Mouse (Mus musculus): ENCODE data around the gene Rdm1.
"Not testable (repeated sequence)": the region's sequence is repeated elsewhere in the genome, so short reads cannot be mapped to it uniquely, and the experiment has no call there.

Rdm1 gene

GRCm38 (mm10) chr11:101639761-101640160, 12.8 kb downstream of the Rdm1 start:
- ChIA-PET POLR2A (interaction anchor here (0.6 to 15.7 kb wide), 64 partner anchors 8 to 388 kb away, joined by 3 to 388 read pairs (median 5); partner anchors contain the start of genes Rdm1 (in 4 of the 4), Arl4d (in 2 of the 4), Dhx8 (in 2 of the 4) and Rpl27 (in 2 of the 4)), CTCF (interaction anchor here in 3 of 4 experiments (0.6 to 1.7 kb wide), 6 partner anchors 9 to 220 kb away, joined by 3 to 9 read pairs (median 4); partner anchors contain the start of genes Dhx8 (in 1 of the 3) and Rdm1 (in 1 of the 3))

GRCm38 (mm10) chr11:101640857-101641709, 14.1 kb downstream of the Rdm1 start:
- POLR2A ChIA-PET: interaction anchor here (0.6 to 15.7 kb wide), 78 partner anchors 8 to 517 kb away, joined by 3 to 388 read pairs (median 6); partner anchors contain the start of genes Dhx8 (in 4 of the 4), Rdm1 (in 4 of the 4), Arl4d (in 3 of the 4) and Brca1 (in 2 of the 4)
- CTCF ChIA-PET: interaction anchor here in 1 of 4 experiments (1.0 to 2.4 kb wide), 4 partner anchors 13 to 199 kb away, joined by 3 to 7 read pairs (median 5); partner anchors contain the start of genes Dhx8 and Rpl27

- CTCF ChIA-PET: interaction anchor here in 1 of 4 experiments (0.6 to 2.4 kb wide), 5 partner anchors 14 to 200 kb away, joined by 3 to 7 read pairs (median 4); partner anchors contain the start of genes Dhx8, Rnd2 and Rpl27
Observed at GRCm38 (mm10) chr11:101641710-101642642, 15.0 kb downstream of the Rdm1 start.

GRCm38 (mm10) chr11:101642931-101643330, 15.9 kb downstream of the Rdm1 start:
- CTCF ChIA-PET: interaction anchor here (0.6 to 2.4 kb wide), 6 partner anchors 15 to 409 kb away, joined by 4 to 7 read pairs (median 6); partner anchors contain the start of gene Dhx8 (in 1 of the 4)

More at GRCm38 (mm10) chr11:101641710-101642642, 15.0 kb downstream of the Rdm1 start:
- POLR2A ChIA-PET: interaction anchor here (0.6 to 15.7 kb wide), 84 partner anchors 9 to 448 kb away, joined by 3 to 388 read pairs (median 5); partner anchors contain the start of genes Dhx8 (in 4 of the 4), Rdm1 (in 4 of the 4), Arl4d (in 3 of the 4) and Brca1 (in 2 of the 4)

GRCm38 (mm10) chr11:101644591-101644990, 17.6 kb downstream of the Rdm1 start:
- CTCF ChIA-PET: interaction anchor here in 1 of 4 experiments (0.6 kb wide), 1 partner anchor 435 kb away, joined by 3 read pairs; no protein-coding TSS in a partner anchor
- POLR2A ChIA-PET: interaction anchor here (0.6 to 15.7 kb wide), 38 partner anchors 9 to 141 kb away, joined by 3 to 388 read pairs (median 4); partner anchors contain the start of genes Rdm1 (in 3 of the 4), Arl4d (in 2 of the 4), Dhx8 (in 2 of the 4) and Brca1 (in 1 of the 4)

More at GRCm38 (mm10) chr11:101642931-101643330, 15.9 kb downstream of the Rdm1 start:
- POLR2A ChIA-PET: interaction anchor here (0.6 to 15.7 kb wide), 59 partner anchors 9 to 1247 kb away, joined by 3 to 388 read pairs (median 5); partner anchors contain the start of genes Rdm1 (in 4 of the 4), Cntd1 (in 3 of the 4), Coa3 (in 3 of the 4) and Brca1 (in 2 of the 4)

- POLR2A ChIA-PET: interaction anchor here (0.6 to 15.7 kb wide), 41 partner anchors 10 to 140 kb away, joined by 3 to 388 read pairs (median 4); partner anchors contain the start of genes Rdm1 (in 3 of the 4), Arl4d (in 2 of the 4), Dhx8 (in 2 of the 4) and Brca1 (in 1 of the 4)
- CTCF ChIA-PET: interaction anchor here in 1 of 4 experiments (0.6 kb wide), 1 partner anchor 435 kb away, joined by 3 read pairs; no protein-coding TSS in a partner anchor
Observed at GRCm38 (mm10) chr11:101645043-101645410, 18.0 kb downstream of the Rdm1 start.

GRCm38 (mm10) chr11:101645411-101646282, 18.7 kb downstream of the Rdm1 start:
- CTCF ChIA-PET: not testable (repeated sequence)
- POLR2A ChIA-PET: interaction anchor here (0.6 to 15.7 kb wide), 43 partner anchors 10 to 178 kb away, joined by 3 to 388 read pairs (median 5); partner anchors contain the start of genes Rdm1 (in 3 of the 4), Arl4d (in 2 of the 4), Dhx8 (in 2 of the 4) and Brca1 (in 1 of the 4)

GRCm38 (mm10) chr11:101646283-101646794, 19.3 kb downstream of the Rdm1 start:
- POLR2A ChIA-PET: interaction anchor here (0.6 to 15.7 kb wide), 27 partner anchors 9 to 1610 kb away, joined by 3 to 388 read pairs (median 5); partner anchors contain the start of genes Dhx8 (in 2 of the 4), Rdm1 (in 2 of the 4) and Arl4d (in 1 of the 4)
- CTCF ChIA-PET: interaction anchor here in 1 of 4 experiments (0.9 kb wide), 1 partner anchor 86 kb away, joined by 3 read pairs; the partner anchor contains the start of gene Dhx8

GRCm38 (mm10) chr11:101647093-101647492, 20.1 kb downstream of the Rdm1 start:
- CTCF ChIA-PET: interaction anchor here (0.6 to 1.0 kb wide), 7 partner anchors 10 to 502 kb away, joined by 3 to 9 read pairs (median 3); partner anchors contain the start of gene Dhx8 (in 1 of the 4)
- POLR2A ChIA-PET: interaction anchor here (0.6 to 15.7 kb wide), 28 partner anchors 9 to 1609 kb away, joined by 3 to 388 read pairs (median 6); partner anchors contain the start of genes Dhx8 (in 3 of the 4), Arl4d (in 1 of the 4), Rdm1 (in 1 of the 4) and Rnd2 (in 1 of the 4)

- ChIA-PET CTCF (interaction anchor here in 1 of 4 experiments (5.2 kb wide), 1 partner anchor 76 kb away, joined by 98 read pairs; the partner anchor contains the start of gene Dhx8), POLR2A (interaction anchor here in 3 of 4 experiments (0.6 to 15.8 kb wide), 32 partner anchors 8 to 272 kb away, joined by 3 to 474 read pairs (median 29); partner anchors contain the start of genes Arl4d (in 2 of the 3), Dhx8 (in 2 of the 3), Rdm1 (in 2 of the 3) and Rpl27 (in 2 of the 3))
Observed at GRCm38 (mm10) chr11:101656356-101656755, 29.4 kb downstream of the Rdm1 start.

GRCm38 (mm10) chr11:101657528-101657885, 30.5 kb downstream of the Rdm1 start:
- ChIA-PET POLR2A (interaction anchor here (0.6 to 15.8 kb wide), 159 partner anchors 8 to 543 kb away, joined by 3 to 474 read pairs (median 6); partner anchors contain the start of genes Dhx8 (in 4 of the 4), Rdm1 (in 4 of the 4), Etv4 (in 3 of the 4) and Cfap97d1 (in 2 of the 4)), CTCF (interaction anchor here (0.6 to 5.2 kb wide), 11 partner anchors 10 to 253 kb away, joined by 3 to 98 read pairs (median 6); partner anchors contain the start of genes Dhx8 (in 4 of the 4), Brca1 (in 1 of the 4) and Nbr1 (in 1 of the 4))

GRCm38 (mm10) chr11:101657886-101658750, 31.1 kb downstream of the Rdm1 start:
- POLR2A ChIA-PET: interaction anchor here (0.5 to 15.8 kb wide), 210 partner anchors 7 to 1293 kb away, joined by 3 to 474 read pairs (median 5); partner anchors contain the start of genes Dhx8 (in 4 of the 4), Rdm1 (in 4 of the 4), Etv4 (in 3 of the 4) and Cfap97d1 (in 2 of the 4)
- CTCF ChIA-PET: interaction anchor here (0.6 to 5.2 kb wide), 27 partner anchors 10 to 310 kb away, joined by 3 to 98 read pairs (median 4); partner anchors contain the start of genes Dhx8 (in 4 of the 4), Brca1 (in 1 of the 4), Nbr1 (in 1 of the 4) and Rpl27 (in 1 of the 4)

GRCm38 (mm10) chr11:101658751-101659558, 32.0 kb downstream of the Rdm1 start:
- ChIA-PET CTCF (interaction anchor here (0.5 to 5.2 kb wide), 28 partner anchors 9 to 309 kb away, joined by 3 to 98 read pairs (median 4); partner anchors contain the start of genes Dhx8 (in 4 of the 4) and Rpl27 (in 1 of the 4)), POLR2A (interaction anchor here (0.5 to 15.8 kb wide), 151 partner anchors 9 to 1294 kb away, joined by 3 to 474 read pairs (median 6); partner anchors contain the start of genes Dhx8 (in 4 of the 4), Rdm1 (in 4 of the 4), Etv4 (in 3 of the 4) and Arl4d (in 1 of the 4))

All from embryonic stem cell, embryonic (primary cell).